Mouse (Mus musculus) embryonic fibroblast, embryonic 13.5 days (primary cell): Measurements from ENCODE around the gene Dgki. TPM values are rescaled to one million over a fixed set of nuclear protein-coding genes. Genes with fewer than 3 reads are reported as not detected.

Source experiments
- H3K27ac ChIP-seq: 2 replicates; pipeline ENCODE4 v1.5.1; 2012; ENCODE audit warnings: low read length, control low read depth, inconsistent platforms; ENCODE audit not compliant: insufficient read depth
- H3K4me1 ChIP-seq: 2 replicates; pipeline ENCODE4 v1.6.1; 2011; ENCODE audit warnings: low read length; ENCODE audit not compliant: control insufficient read depth, insufficient read depth
- H3K4me3 ChIP-seq: 2 replicates; pipeline ENCODE4 v1.5.1; 2011; ENCODE audit warnings: mild to moderate bottlenecking, control low read depth, low read length; ENCODE audit not compliant: insufficient read depth
- CTCF ChIP-seq: IDR thresholded peaks from 2 replicates; pipeline ENCODE4 v1.5.1; 2011; ENCODE audit warnings: mild to moderate bottlenecking, control low read depth, low read length, moderate library complexity, borderline replicate concordance; ENCODE audit not compliant: insufficient read depth
- POLR2A ChIP-seq: IDR thresholded peaks from 2 replicates; pipeline ENCODE4 v1.6.1; 2011; ENCODE audit warnings: low read depth, mild to moderate bottlenecking, control low read depth, low read length, moderate library complexity
- polyA plus RNA-seq: library from polyadenylated mRNA; stranded (reverse); fragments of >200 nt; gene quantifications from 2 replicates; pipeline ENCODE4 v1.2.4, GENCODE M21; 2011; ENCODE audit warnings: low read depth; ENCODE audit not compliant: missing spikeins, insufficient read length

The Dgki gene
- polyA plus RNA-seq, 1 experiment, result 0.33 TPM

- peaks cover 13% of the 10 kb centered on the region for H3K4me1 ChIP-seq
- peak overlapping the region; percentile 43 for H3K27ac ChIP-seq
- TF ChIP-seq CTCF (no peak), POLR2A (no peak)
- H3K4me3 ChIP-seq, result no peak overlapping the region
Observed at GRCm38 (mm10) chr6:37276181-37276580, 23.8 kb downstream of the Dgki start.

GRCm38 (mm10) chr6:37270905-37271591 is 28.9 kb downstream of the Dgki start:
- TF ChIP-seq POLR2A (no peak), CTCF (no peak)
- peaks cover 14% of the 10 kb centered on the region for H3K4me1 ChIP-seq
- no peak overlapping the region for H3K27ac ChIP-seq
- H3K4me3 ChIP-seq, result no peak overlapping the region

GRCm38 (mm10) chr6:37268589-37268988 is 31.4 kb downstream of the Dgki start:
- TF ChIP-seq CTCF (no peak), POLR2A (no peak)
- Histone ChIP-seq H3K4me3 (no peak overlapping the region), H3K27ac (no peak overlapping the region), H3K4me1 (peaks cover 9% of the 10 kb centered on the region)

- Histone ChIP-seq H3K4me3 (no peak overlapping the region), H3K4me1 (peaks cover 9% of the 10 kb centered on the region), H3K27ac (no peak overlapping the region)
- TF ChIP-seq CTCF (no peak), POLR2A (no peak)
Observed at GRCm38 (mm10) chr6:37267952-37268351, 32.0 kb downstream of the Dgki start.

- TF ChIP-seq POLR2A (no peak), CTCF (no peak)
- Histone ChIP-seq H3K4me3 (no peak overlapping the region), H3K4me1 (no peaks in the 10 kb centered on the region; the same call in 1 of the 2 replicates), H3K27ac (no peak overlapping the region)
Observed at GRCm38 (mm10) chr6:37262486-37262885, 37.5 kb downstream of the Dgki start.

GRCm38 (mm10) chr6:37261236-37261852 is 38.6 kb downstream of the Dgki start:
- no peak overlapping the region for H3K27ac ChIP-seq

GRCm38 (mm10) chr6:37258662-37259061 is 41.3 kb downstream of the Dgki start:
- TF ChIP-seq CTCF, result no peak
- no peak for TF ChIP-seq POLR2A
- no peak overlapping the region for H3K27ac ChIP-seq
- H3K4me1 ChIP-seq, result no peaks in the 10 kb centered on the region
- H3K4me3 ChIP-seq, result no peak overlapping the region

More at GRCm38 (mm10) chr6:37261236-37261852, 38.6 kb downstream of the Dgki start:
- TF ChIP-seq CTCF (no peak), POLR2A (no peak)
- H3K4me3 ChIP-seq, result no peak overlapping the region
- no peaks in the 10 kb centered on the region for H3K4me1 ChIP-seq

GRCm38 (mm10) chr6:37254144-37254543 is 45.8 kb downstream of the Dgki start:
- H3K27ac ChIP-seq, result no peak overlapping the region
- no peak overlapping the region for H3K4me3 ChIP-seq
- no peaks in the 10 kb centered on the region for H3K4me1 ChIP-seq
- TF ChIP-seq CTCF (peak; percentile 39; the same call in 1 of the 2 replicates), POLR2A (no peak)

GRCm38 (mm10) chr6:37252536-37252935 is 47.4 kb downstream of the Dgki start:
- no peak overlapping the region for H3K27ac ChIP-seq
- H3K4me3 ChIP-seq, result no peak overlapping the region
- H3K4me1 ChIP-seq, result no peaks in the 10 kb centered on the region
- TF ChIP-seq POLR2A (no peak), CTCF (no peak)

- Histone ChIP-seq H3K27ac (no peak overlapping the region), H3K4me3 (no peak overlapping the region), H3K4me1 (no peaks in the 10 kb centered on the region)
- TF ChIP-seq POLR2A (no peak), CTCF (no peak)
Observed at GRCm38 (mm10) chr6:37250671-37251070, 49.3 kb downstream of the Dgki start.
